Mouse (Mus musculus) erythroid progenitor cell, adult 5-6 weeks (primary cell): ENCODE data around the gene Osbpl6. TPM values are rescaled to one million over a fixed set of nuclear protein-coding genes. Genes with fewer than 3 reads are reported as not detected.

Experiments
- ATAC-seq: replicated peaks from 2 replicates; pipeline ENCODE4 v1.8.0; 2016; ENCODE audit warnings: moderate number of reproducible peaks, mild to moderate bottlenecking, moderate TSS enrichment, inconsistent platforms; ENCODE audit not compliant: poor library complexity, low FRiP score, severe bottlenecking
- total RNA-seq, 2 experiments: library from RNA; stranded (forward) in 1 of 2; stranded (reverse) in 1 of 2; fragments of 150-400 nt in 1 of 2; fragments of 186-747, 209-891 nt in 1 of 2; gene quantifications; 2 replicates each; pipeline versions ENCODE4 v1.2.3 to v1.2.4; 2015 to 2017; ENCODE audit warnings: low replicate concordance in 2 of 2

The Osbpl6 gene
- total RNA-seq, 2 experiments from 2014 or later, result not detected

- no peak for ATAC-seq
These were observed 139.2 kb downstream of the Osbpl6 start for GRCm38 (mm10) chr2:76545539-76545938.

GRCm38 (mm10) chr2:76548171-76548570, 141.9 kb downstream of the Osbpl6 start:
- no peak for ATAC-seq

- no peak for ATAC-seq
These were observed 142.5 kb downstream of the Osbpl6 start for GRCm38 (mm10) chr2:76548836-76549235.

GRCm38 (mm10) chr2:76549316-76549715, 143.0 kb downstream of the Osbpl6 start:
- no peak for ATAC-seq

DNA sequence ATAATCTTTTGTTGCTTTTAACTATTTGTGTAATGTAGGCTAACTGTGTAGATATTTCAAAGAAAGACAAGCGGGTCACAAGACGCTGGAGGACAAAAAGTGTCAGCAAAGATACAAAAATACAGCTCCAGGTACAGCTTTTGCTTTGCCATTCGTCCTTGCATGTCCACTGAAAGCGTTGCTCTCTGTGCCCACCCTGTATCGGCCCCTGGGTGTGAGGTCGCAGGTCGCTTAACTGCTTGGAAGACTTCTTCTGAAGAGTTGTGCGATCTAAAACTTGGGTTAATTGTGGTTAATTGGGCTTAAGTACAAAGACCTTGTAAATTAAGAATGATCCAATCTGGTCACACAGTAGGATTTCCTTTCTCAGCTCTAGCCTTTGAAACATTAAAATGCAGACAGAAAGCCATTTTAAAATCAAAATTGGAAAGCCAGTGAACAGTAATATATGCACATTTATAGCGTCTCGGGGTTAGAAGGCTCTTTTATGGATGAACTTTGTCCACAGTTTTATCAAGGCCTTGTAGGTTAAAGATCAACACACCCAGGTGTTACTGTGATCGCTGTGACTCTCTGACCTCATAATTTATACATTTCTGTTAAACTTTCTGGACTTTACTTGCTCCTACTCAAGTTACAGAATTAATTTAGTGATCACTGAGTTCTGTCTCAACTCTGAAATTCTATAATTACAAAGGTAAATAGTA, 149.7 kb downstream of the Osbpl6 start:
- no peak for ATAC-seq

- no peak for ATAC-seq
These were observed 153.8 kb downstream of the Osbpl6 start for GRCm38 (mm10) chr2:76560146-76560545.

DNA sequence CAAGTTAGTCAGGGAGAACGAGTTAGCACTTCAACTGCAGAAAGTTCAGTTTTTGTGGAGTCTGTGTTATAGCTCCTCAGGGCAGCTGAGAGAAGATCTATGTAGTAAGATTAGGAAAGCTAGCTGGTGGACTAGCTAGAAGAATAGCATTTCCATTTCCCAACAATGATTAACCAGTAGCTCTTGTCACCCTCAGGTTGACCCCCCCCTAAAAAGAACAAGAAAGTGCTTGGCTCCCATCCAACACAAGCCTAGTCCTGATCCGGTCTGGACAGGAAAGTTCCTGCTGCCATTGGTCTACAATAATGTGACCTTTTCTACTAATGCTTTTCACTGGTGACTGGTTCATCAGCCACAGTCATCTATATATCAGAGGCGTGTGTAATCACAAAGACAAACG, 157.6 kb downstream of the Osbpl6 start:
- no peak for ATAC-seq

DNA sequence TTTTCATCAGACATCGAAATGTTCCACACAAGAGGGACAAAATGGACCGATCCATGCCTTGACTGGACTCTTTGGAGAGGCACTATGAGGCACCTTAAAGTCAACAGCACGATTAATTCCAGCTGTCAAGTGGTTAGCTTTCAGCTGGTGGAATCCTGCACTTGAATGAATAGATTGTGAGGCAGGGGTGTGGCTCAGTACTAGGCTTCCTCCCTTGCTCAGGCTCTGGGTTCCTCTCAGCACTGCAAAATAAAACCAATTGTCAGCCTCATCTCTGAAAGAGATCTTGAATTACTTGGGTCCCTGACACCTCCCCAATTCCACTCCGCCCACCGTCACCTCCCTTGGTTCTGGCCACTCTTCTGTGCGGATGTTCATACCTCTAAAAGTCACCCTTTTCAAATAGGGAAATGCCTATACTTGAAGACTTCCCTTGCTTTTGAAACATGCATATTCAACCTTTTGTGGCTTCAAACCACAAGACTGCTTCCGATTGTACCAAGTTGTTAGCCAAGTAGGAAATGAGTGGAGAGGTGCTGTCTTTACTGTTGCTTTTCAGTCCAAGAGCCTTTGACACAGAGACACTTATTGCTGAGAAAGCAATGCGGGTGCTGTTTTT, 160.7 kb downstream of the Osbpl6 start:
- ATAC-seq, result no peak

DNA sequence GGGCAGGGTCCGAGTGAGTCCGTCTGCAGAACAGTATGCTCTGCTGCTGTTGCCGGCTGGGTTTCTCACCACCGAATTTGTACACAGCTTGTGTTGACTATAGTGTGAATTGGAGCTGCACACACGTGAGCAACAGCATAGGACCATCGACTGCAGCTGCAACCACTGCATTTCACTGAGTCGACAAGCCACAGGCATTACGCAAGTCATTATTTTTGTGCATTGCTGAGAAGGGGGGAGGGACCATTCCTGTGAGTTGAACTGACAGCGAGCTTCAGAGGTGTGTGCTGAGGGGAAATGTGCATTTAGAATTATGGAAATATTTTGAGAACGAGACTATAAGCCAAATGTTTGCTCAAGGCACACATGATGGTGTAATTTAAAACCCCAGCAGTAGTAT, 165.2 kb downstream of the Osbpl6 start:
- ATAC-seq, result no peak

GRCm38 (mm10) chr2:76578911-76579310, 172.6 kb downstream of the Osbpl6 start:
- ATAC-seq, result no peak

- no peak for ATAC-seq
These were observed 178.8 kb downstream of the Osbpl6 start for GRCm38 (mm10) chr2:76585090-76585489.

GRCm38 (mm10) chr2:76586906-76587305, 180.6 kb downstream of the Osbpl6 start:
- no peak for ATAC-seq

DNA sequence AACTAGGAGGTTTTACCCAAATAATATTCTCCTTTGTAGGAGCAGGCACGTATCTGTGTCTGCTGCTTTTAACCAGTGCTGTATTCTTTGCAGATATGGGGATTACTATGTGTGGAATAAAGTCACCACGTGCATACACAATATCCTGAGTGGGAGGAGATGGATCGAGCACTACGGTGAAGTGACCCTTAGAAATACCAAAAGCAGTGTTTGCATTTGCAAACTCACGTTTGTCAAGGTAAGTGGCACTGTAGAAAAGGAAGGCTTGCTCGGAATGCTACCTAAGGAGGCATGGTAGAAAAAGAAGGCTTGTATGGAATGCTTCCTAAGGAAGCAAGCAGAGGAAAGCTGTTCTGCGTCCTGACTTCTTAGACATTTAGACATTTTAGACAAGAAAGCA, 183.9 kb downstream of the Osbpl6 start:
- ATAC-seq, result no peak

- no peak for ATAC-seq
These were observed 186.2 kb downstream of the Osbpl6 start for GRCm38 (mm10) chr2:76592401-76592924.

GRCm38 (mm10) chr2:76597521-76597920, 191.2 kb downstream of the Osbpl6 start:
- ATAC-seq, result no peak

DNA sequence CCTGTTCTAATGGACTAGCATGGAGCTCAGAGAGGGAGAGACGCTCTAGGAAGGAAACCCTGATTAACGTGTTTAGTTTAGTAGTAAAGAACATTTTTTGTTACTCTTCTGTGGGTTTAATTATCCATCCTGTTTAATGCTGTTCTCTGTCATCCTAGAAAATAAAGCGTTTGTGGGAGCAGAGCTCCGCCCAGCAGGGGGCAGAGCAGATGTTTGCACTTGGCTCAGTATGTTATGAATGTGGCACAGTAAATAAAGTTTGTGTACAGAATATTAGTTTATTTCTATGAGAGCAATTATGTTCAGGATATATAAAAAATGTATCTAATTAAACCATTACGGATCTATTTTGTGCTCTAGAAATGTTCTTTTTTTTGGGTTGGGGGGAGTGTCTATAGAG, 192.9 kb downstream of the Osbpl6 start:
- ATAC-seq, result no peak

DNA sequence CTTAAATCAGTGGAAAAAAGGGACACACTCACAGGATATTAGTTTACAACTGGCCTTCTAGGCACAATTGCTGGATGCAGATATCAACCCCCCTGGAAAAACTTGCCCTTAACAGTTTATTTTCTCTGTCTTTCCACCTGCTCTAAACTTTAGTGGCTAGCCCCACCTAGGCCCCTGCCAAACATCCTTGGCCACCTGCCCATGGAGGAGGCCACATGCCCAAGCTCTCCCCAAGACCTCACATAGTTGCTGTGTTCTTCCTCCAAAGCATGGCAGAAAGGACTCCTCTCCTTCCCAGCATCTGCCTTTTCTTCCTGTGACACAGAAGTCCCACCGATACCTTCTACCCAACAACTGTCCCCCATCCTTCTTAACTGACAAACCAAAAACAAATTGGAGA, 195.9 kb downstream of the Osbpl6 start:
- no peak for ATAC-seq

GRCm38 (mm10) chr2:76606704-76607103, 200.4 kb downstream of the Osbpl6 start:
- ATAC-seq, result no peak

DNA sequence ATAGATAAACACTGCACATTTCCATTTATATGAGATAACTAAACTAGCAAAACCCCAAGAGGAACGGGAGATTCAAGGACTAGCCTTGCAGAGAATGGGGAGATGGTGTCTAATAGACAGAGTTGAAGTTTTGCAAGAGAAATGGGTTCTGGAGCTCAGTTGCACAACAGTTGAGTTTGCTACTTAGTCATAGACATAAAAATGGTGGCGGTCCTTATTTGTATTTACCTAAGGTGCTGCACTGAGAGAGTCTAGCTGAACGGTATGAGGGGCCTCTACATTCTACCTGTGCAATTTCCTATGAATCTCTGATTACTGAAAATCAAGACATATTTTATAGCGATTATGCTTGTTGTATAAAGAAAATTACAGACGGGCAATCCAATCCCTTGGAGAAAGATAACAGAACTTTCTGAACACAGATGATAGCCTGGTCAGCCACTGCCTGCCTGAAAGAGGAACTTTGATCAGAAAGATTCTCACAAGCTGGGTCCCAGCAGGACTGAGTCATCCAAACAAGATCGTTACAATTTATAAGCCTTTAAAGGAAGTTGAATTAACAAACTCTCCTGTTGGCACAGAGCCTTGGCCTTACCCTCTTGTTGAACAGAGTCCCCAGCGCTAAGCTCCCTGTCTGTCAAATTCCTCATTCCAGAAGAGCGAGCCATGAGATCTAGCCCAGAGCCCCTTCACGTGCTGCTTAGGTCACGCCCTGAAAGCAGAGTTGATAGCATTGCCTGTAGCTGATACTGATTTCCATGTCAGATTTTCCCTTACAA, 204.2 kb downstream of the Osbpl6 start:
- ATAC-seq, result no peak

DNA sequence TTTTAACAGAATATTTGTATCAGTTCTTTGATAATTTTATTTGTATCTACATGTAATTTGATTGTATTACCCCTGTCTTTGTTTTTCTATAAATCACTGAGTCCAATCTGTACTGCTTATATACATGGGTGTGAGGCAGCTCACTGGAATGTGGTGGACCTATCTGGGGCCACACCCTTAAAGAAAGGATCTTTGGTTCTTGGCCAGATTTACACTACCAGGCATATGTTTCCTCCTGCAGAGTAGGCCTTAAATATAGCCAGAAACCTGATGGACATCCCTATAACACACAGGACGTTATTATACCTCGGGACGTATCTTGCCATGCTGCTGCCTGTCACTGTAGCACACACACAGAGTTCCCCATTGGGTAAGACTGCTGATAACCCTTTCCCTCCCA, 205.7 kb downstream of the Osbpl6 start:
- no peak for ATAC-seq

GRCm38 (mm10) chr2:76618078-76618477, 211.8 kb downstream of the Osbpl6 start:
- no peak for ATAC-seq
